Mouse (Mus musculus): ENCODE data around the gene Trio. TPM values are rescaled to one million over a fixed set of nuclear protein-coding genes. Genes with fewer than 3 reads are reported as not detected.
A peak's percentile ranks its signal among the peaks of the same experiment; 100 is the strongest.

Trio gene
- polyA plus RNA-seq, 1 experiment: 23.8 TPM

DNA sequence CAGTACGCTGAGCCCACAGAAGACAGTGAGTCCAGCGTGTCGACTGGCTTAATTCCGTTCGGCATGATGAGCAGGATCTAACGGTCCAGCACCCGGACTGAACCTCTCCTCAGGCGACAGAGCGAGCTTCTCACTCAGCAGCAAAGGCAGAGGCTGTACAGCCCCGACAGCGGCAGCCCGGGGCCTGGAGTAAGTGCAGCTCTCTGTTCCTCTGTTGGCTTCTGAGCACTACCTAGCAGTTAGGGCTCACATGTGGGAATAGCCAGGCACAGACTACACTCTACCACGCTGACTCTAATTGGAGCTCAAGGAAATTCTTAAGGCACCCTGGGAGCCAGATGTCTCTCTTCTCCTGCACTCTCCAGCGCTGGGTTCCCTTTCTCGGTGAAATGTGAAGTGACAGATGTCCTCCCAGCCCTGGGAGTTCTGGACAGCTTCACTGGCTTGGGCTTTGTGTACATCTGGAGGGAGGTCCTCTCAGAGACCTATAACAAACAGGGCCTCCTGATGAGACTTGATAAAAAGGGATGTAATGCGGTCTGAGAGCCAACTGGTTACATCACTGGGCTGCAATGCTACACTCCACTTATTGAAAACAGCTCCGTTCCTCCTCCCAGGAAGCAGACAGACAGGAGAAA lies 237.4 kb downstream of the Trio start:
- Histone ChIP-seq H3K36me3 (ENCODE audit: control insufficient read depth, insufficient read depth, low read length) (no peaks in the 10 kb centered on the region), H3K4me3 (ENCODE audit: extremely low read depth, insufficient read depth, insufficient read length) (peak overlapping the region; percentile 15; the same call in 1 of the 2 replicates), H3K4me1 (ENCODE audit: control insufficient read depth, insufficient read depth, insufficient read length) (peaks cover 21% of the 10 kb centered on the region), H3K27me3 (ENCODE audit: control insufficient read depth, insufficient read depth, low read length) (no peaks in the 10 kb centered on the region), H3K27ac (ENCODE audit: insufficient read depth, low read length) (0 out of 2 replicates have a peak overlapping the region, but pooled peaks have one; percentile 11)
- no peak for DNase-seq (ENCODE audit: low read depth in 1 of 2, low spot score in 2 of 2)
- TF ChIP-seq CTCF (IDR thresholded peaks at IDR 0.05; ENCODE audit: extremely low read depth, insufficient read depth, insufficient read length, insufficient replicate concordance) (no peak), POLR2A (IDR thresholded peaks at IDR 0.05; ENCODE audit: low read depth, low read length) (no peak)
- WGBS: 91% methylated on average over 17 of the region's 17 CpGs

DNA sequence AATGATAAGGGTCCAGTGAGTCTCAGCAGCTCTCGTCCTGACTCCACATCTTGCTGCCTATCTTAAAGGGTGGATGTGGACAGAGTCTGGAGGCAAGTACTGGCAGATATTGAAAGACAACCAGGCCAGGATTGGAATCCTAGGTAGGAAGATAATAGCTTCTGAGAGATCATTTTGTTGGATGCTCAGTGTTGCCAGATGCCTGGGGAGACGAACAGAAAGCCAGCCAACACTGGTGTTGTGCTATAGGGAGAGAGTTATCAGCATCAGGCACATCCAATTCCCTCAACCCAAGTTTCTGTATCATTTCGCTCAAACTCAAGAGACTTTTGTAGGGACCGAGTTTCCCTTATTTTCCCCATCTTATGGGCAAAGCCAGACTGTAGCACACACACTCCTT lies 238.5 kb downstream of the Trio start:
- H3K27me3 ChIP-seq (ENCODE audit: control insufficient read depth, insufficient read depth, low read length): no peaks in the 10 kb centered on the region
- DNase-seq (ENCODE audit: low read depth in 1 of 2, low spot score in 2 of 2): no peak
- peaks cover 21% of the 10 kb centered on the region for H3K4me1 ChIP-seq (ENCODE audit: control insufficient read depth, insufficient read depth, insufficient read length)
- no peak overlapping the region for H3K4me3 ChIP-seq (ENCODE audit: extremely low read depth, insufficient read depth, insufficient read length)
- H3K36me3 ChIP-seq (ENCODE audit: control insufficient read depth, insufficient read depth, low read length): no peaks in the 10 kb centered on the region
- TF ChIP-seq POLR2A (IDR thresholded peaks at IDR 0.05; ENCODE audit: low read depth, low read length): no peak
- TF ChIP-seq CTCF (IDR thresholded peaks at IDR 0.05; ENCODE audit: extremely low read depth, insufficient read depth, insufficient read length, insufficient replicate concordance): no peak
- WGBS: 90% methylated on average over 4 of the region's 4 CpGs
- no peak overlapping the region for H3K27ac ChIP-seq (ENCODE audit: insufficient read depth, low read length)

DNA sequence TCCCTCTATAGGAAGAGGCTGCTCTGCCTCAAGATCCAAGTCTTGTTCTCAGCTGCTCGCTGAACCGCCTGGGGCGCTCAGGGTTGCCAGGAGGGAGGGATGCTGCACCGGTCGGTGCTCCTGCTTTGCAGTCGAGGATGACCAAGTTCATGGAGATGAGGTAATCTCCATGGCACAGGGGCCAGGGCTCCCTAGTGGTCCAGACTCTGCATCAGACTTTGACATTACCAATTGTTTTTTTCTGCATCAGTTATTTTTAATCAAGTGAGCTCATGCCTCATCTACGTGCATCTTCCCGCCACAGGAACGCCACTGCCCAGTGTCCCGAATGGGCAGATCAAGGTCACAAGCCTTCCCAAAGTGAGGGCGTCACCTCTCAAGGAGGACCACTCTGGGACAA lies 239.2 kb downstream of the Trio start:
- no peak for TF ChIP-seq CTCF (IDR thresholded peaks at IDR 0.05; ENCODE audit: extremely low read depth, insufficient read depth, insufficient read length, insufficient replicate concordance)
- TF ChIP-seq POLR2A (IDR thresholded peaks at IDR 0.05; ENCODE audit: low read depth, low read length): no peak
- Histone ChIP-seq H3K4me1 (ENCODE audit: control insufficient read depth, insufficient read depth, insufficient read length) (peaks cover 15% of the 10 kb centered on the region), H3K36me3 (ENCODE audit: control insufficient read depth, insufficient read depth, low read length) (no peaks in the 10 kb centered on the region), H3K27ac (ENCODE audit: insufficient read depth, low read length) (no peak overlapping the region), H3K4me3 (ENCODE audit: extremely low read depth, insufficient read depth, insufficient read length) (no peak overlapping the region), H3K27me3 (ENCODE audit: control insufficient read depth, insufficient read depth, low read length) (no peaks in the 10 kb centered on the region)
- 90% methylated on average over 11 of the region's 11 CpGs for WGBS
- DNase-seq (ENCODE audit: low read depth in 1 of 2, low spot score in 2 of 2): no peak

- peak in 1 of 2 experiments; percentile 60 for DNase-seq (ENCODE audit: low read depth in 1 of 2, low spot score in 2 of 2)
- H3K4me1 ChIP-seq (ENCODE audit: control insufficient read depth, insufficient read depth, insufficient read length): peaks cover 15% of the 10 kb centered on the region
- no peak overlapping the region; the same call in 1 of the 2 replicates for H3K4me3 ChIP-seq (ENCODE audit: extremely low read depth, insufficient read depth, insufficient read length)
- no peaks in the 10 kb centered on the region for H3K36me3 ChIP-seq (ENCODE audit: control insufficient read depth, insufficient read depth, low read length)
- no peak; the same call in 1 of the 2 replicates for TF ChIP-seq POLR2A (IDR thresholded peaks at IDR 0.05; ENCODE audit: low read depth, low read length)
- no peak for TF ChIP-seq CTCF (IDR thresholded peaks at IDR 0.05; ENCODE audit: extremely low read depth, insufficient read depth, insufficient read length, insufficient replicate concordance)
- WGBS: 26% methylated on average over 12 of the region's 12 CpGs
- peak overlapping the region; percentile 94 for H3K27ac ChIP-seq (ENCODE audit: insufficient read depth, low read length)
- H3K27me3 ChIP-seq (ENCODE audit: control insufficient read depth, insufficient read depth, low read length): no peaks in the 10 kb centered on the region
Observed at GRCm38 (mm10) chr15:27785280-27786001, 240.2 kb downstream of the Trio start.

DNA sequence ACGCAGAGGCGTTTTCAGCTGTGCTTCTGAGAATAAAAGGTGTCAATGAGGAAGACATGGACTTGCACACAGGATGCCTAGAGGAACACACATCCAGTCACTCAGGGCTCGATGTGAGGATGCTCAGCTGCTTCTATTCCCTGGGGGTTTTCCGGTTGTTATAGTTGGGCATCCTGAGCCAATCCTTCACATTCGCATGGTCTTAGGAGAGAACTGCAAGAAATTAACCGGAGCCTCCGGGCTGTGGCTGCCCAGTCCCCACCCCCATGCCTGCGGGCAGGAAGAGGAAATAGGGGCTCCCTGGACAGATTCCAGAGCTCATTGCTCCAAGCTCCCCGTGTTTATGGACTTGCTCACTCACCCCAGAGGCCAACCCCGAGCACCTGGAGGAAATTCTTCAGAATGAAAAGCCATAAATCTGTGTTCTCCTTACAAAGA lies 241.5 kb downstream of the Trio start:
- DNase-seq (ENCODE audit: low read depth in 1 of 2, low spot score in 2 of 2): peak in 1 of 2 experiments; percentile 45
- Histone ChIP-seq H3K27ac (ENCODE audit: insufficient read depth, low read length) (peak overlapping the region; percentile 94), H3K4me1 (ENCODE audit: control insufficient read depth, insufficient read depth, insufficient read length) (peaks cover 15% of the 10 kb centered on the region), H3K4me3 (ENCODE audit: extremely low read depth, insufficient read depth, insufficient read length) (peak overlapping the region; percentile 45; the same call in 1 of the 2 replicates), H3K27me3 (ENCODE audit: control insufficient read depth, insufficient read depth, low read length) (no peaks in the 10 kb centered on the region), H3K36me3 (ENCODE audit: control insufficient read depth, insufficient read depth, low read length) (no peaks in the 10 kb centered on the region)
- TF ChIP-seq CTCF (IDR thresholded peaks at IDR 0.05; ENCODE audit: extremely low read depth, insufficient read depth, insufficient read length, insufficient replicate concordance) (no peak), POLR2A (IDR thresholded peaks at IDR 0.05; ENCODE audit: low read depth, low read length) (no peak)
- whole genome bisulfite sequencing: under 1% methylated on average over 10 of the region's 10 CpGs

GRCm38 (mm10) chr15:27783541-27784125 lies 242.0 kb downstream of the Trio start:
- 3% methylated on average over 12 of the region's 12 CpGs for WGBS
- DNase-seq (ENCODE audit: low read depth in 1 of 2, low spot score in 2 of 2): peak in 1 of 2 experiments; percentile 69
- Histone ChIP-seq H3K4me1 (ENCODE audit: control insufficient read depth, insufficient read depth, insufficient read length) (peaks cover 15% of the 10 kb centered on the region), H3K36me3 (ENCODE audit: control insufficient read depth, insufficient read depth, low read length) (no peaks in the 10 kb centered on the region), H3K27me3 (ENCODE audit: control insufficient read depth, insufficient read depth, low read length) (no peaks in the 10 kb centered on the region), H3K4me3 (ENCODE audit: extremely low read depth, insufficient read depth, insufficient read length) (peak overlapping the region; percentile 45), H3K27ac (ENCODE audit: insufficient read depth, low read length) (peak overlapping the region; percentile 94)
- TF ChIP-seq POLR2A (IDR thresholded peaks at IDR 0.05; ENCODE audit: low read depth, low read length): peak; percentile 43; the same call in 1 of the 2 replicates
- peak; percentile 45; the same call in 1 of the 2 replicates for TF ChIP-seq CTCF (IDR thresholded peaks at IDR 0.05; ENCODE audit: extremely low read depth, insufficient read depth, insufficient read length, insufficient replicate concordance)
